Comparison of ENCODE assay signal across 8 mouse cellular contexts in the genomic region with DNA sequence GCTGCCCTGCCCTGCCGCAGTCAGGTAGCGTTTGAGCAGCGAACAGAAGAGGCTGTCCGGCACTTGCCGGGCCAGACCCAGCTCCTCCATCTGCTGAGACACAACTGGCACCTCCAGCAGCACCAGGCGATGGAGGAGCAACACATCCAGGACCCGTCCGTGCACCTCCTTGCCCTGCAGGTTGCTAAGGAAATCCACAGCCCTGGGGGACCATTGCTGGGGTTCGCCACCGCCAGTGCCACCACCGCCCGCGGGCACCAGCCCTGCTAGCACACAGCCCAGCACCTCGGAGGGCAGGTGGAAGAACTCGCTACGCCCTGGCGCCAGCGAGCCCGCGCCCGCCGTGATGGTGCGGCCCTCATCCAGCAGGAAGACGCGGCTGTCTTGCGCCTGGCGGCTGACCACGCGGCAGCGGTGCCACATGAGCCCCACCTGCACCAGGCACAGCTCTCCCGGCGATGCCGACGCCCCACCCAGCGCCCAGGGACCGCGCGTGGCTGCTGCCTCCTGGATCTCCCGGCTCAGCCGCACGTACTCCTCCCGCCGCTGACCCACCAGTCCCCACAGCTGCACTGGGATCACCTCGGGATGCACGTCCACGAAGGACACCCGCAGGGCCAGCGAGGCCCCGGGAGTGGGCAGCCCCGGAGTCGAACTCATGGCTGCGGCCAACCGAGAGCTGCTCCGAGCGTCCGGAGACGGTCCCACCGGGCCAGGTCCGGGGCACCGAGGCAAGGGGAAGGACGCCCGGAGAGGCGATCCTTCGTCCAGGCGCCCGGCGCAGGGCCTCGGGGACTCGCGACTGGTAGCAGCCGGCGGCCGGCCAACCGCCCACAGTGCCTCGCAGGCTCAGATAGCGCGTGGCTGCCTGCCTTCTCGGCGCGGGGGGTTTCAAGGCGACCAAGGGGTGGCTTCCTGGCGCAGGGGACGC. TPM values are rescaled to one million over a fixed set of nuclear protein-coding genes. Genes with fewer than 3 reads are reported as not detected.
DNase-seq lines count a peak whose midpoint lies in the region; ATAC-seq lines count a peak whose summit lies in the region.

A gene (minus strand): TSS at position 804 of the 931 bp plus-strand sequence.

- ATAC-seq in common myeloid progenitor, adult 5-6 weeks (replicated peaks; ENCODE audit: low read depth, poor library complexity, severe bottlenecking), result peak; percentile 42; the same call in 1 of the 2 replicates
- ATAC-seq in neural tube, embryonic 13.5 days (ENCODE audit: low read depth), result peak; percentile 76

- H3K4me3 ChIP-seq in forebrain, embryonic 10.5 days, result peak within 1 kb of the TSS; percentile 57
- H3K4me3 ChIP-seq in neural tube, embryonic 13.5 days, result peak within 1 kb of the TSS; percentile 46

- H3K27me3 ChIP-seq in forebrain, embryonic 10.5 days (ENCODE audit: poor library complexity, severe bottlenecking), result peaks cover 51% of the 10 kb centered on the region
- H3K27me3 ChIP-seq in neural tube, embryonic 13.5 days, result peaks cover 54% of the 10 kb centered on the region

- peak within 1 kb of the TSS; percentile 78 for H3K4me2 ChIP-seq in neural tube, embryonic 13.5 days

- H3K4me1 ChIP-seq in forebrain, embryonic 10.5 days, result peaks cover 14% of the 10 kb centered on the region
- peaks cover 18% of the 10 kb centered on the region for H3K4me1 ChIP-seq in neural tube, embryonic 13.5 days (replicated peaks)

- no peaks in the 10 kb centered on the region for H3K36me3 ChIP-seq in forebrain, embryonic 10.5 days (replicated peaks)
- no peaks in the 10 kb centered on the region for H3K36me3 ChIP-seq in neural tube, embryonic 13.5 days

- H3K27ac ChIP-seq in forebrain, embryonic 10.5 days, result peak within 1 kb of the TSS; percentile 58
- H3K27ac ChIP-seq in neural tube, embryonic 13.5 days (replicated peaks), result no peak within 1 kb of the TSS

- 4% methylated on average over 83 of the region's 83 CpGs for WGBS in forebrain, embryonic 10.5 days
- WGBS in neural tube, embryonic 13.5 days, result 3% methylated on average over 83 of the region's 83 CpGs

- DNase-seq in layer of hippocampus, postnatal 10 days (ENCODE audit: low spot score in 2 of 2), result peak; percentile 31 to 46
- no peak for DNase-seq in layer of hippocampus, adult 11-12 months (ENCODE audit: low spot score)
- DNase-seq in forebrain, embryonic 10.5 days (ENCODE audit: extremely low spot score, low spot score), result peak; percentile 38
- DNase-seq in kidney, postnatal 14 days, result peak; percentile 14
- no peak for DNase-seq in layer of hippocampus, postnatal 25 days (ENCODE audit: extremely low spot score in 1 of 2, low spot score in 1 of 2)
- no peak for DNase-seq in urinary bladder, postnatal 36 days (ENCODE audit: low spot score in 2 of 2)

- peaks cover 6% of the 10 kb centered on the region for H3K9me3 ChIP-seq in forebrain, embryonic 10.5 days
- peaks cover 6% of the 10 kb centered on the region; the same call in 1 of the 2 replicates for H3K9me3 ChIP-seq in neural tube, embryonic 13.5 days

- peak within 1 kb of the TSS; percentile 66 for H3K9ac ChIP-seq in neural tube, embryonic 13.5 days

RNA-seq across cellular contexts. Expression of the gene that starts here (rescaled TPM):
- under 1 TPM; 0.62 to 0.80 TPM for total RNA-seq in layer of hippocampus, postnatal 10 days (2021)
- total RNA-seq in common myeloid progenitor, adult 5-6 weeks (2017), result not detected in 2 replicates
- 0.02 and 0.37 TPM in 2 replicates for polyA plus RNA-seq in forebrain, embryonic 10.5 days (2016; fragmentation: Nextera tagmentation; extraction: Ambion mirVana)
- polyA plus RNA-seq in neural tube, embryonic 13.5 days (2015; fragmentation: Nextera tagmentation; extraction: Ambion mirVana), result 0.25 and 0.87 TPM in 2 replicates
- under 1 TPM; 0.20 to 0.33 TPM for total RNA-seq in layer of hippocampus, postnatal 25 days (2021)

Comparison
In these comparisons a context has a peak if more than half of its experiments do, and no peak if none do; other contexts are left out.
1. Peak in DNase-seq in layer of hippocampus, postnatal 10 days; RNA of the gene not detected or under 1 TPM.
2. Peak in ATAC-seq in common myeloid progenitor, adult 5-6 weeks; RNA of the gene not detected or under 1 TPM.
3. Peak in DNase-seq, H3K4me3 ChIP-seq and H3K27ac ChIP-seq in forebrain, embryonic 10.5 days; RNA of the gene not detected or under 1 TPM.
4. Peak in ATAC-seq, H3K4me3 ChIP-seq, H3K9ac ChIP-seq and H3K4me2 ChIP-seq in neural tube, embryonic 13.5 days; RNA of the gene not detected or under 1 TPM.